Mouse (Mus musculus): Measurements from ENCODE around the gene Hcfc1. TPM values are rescaled to one million over a fixed set of nuclear protein-coding genes. Genes with fewer than 3 reads are reported as not detected.

Gene Hcfc1
- polyA plus RNA-seq, 1 experiment from 2014 or later: 54.0 TPM

GRCm38 (mm10) chrX:73969167-73969566 lies 3.0 kb upstream of the Hcfc1 start:
- Histone ChIP-seq H3K27ac (0 out of 2 replicates have a peak overlapping the region, but pooled peaks have one; percentile 50), H3K9ac (no peak overlapping the region), H3K36me3 (replicated peaks) (no peaks in the 10 kb centered on the region), H3K4me2 (no peak overlapping the region), H3K4me3 (no peak overlapping the region), H3K9me3 (no peaks in the 10 kb centered on the region), H3K4me1 (peaks cover 5% of the 10 kb centered on the region), H3K27me3 (replicated peaks) (no peaks in the 10 kb centered on the region)
- WGBS: 74% methylated on average over 1 of the region's 1 CpGs
- ATAC-seq (replicated peaks): no peak

GRCm38 (mm10) chrX:73967177-73968075 lies 1.3 kb upstream of the Hcfc1 start:
- Histone ChIP-seq H3K9ac (peak overlapping the region; percentile 62), H3K27ac (peak overlapping the region; percentile 99), H3K4me1 (peaks cover 22% of the 10 kb centered on the region), H3K27me3 (replicated peaks) (no peaks in the 10 kb centered on the region), H3K4me3 (peak overlapping the region; percentile 69), H3K9me3 (no peaks in the 10 kb centered on the region), H3K4me2 (peak overlapping the region; percentile 45), H3K36me3 (replicated peaks) (no peaks in the 10 kb centered on the region)
- WGBS: 21% methylated on average over 60 of the region's 60 CpGs
- ATAC-seq (replicated peaks): peak; percentile 87

GRCm38 (mm10) chrX:73965307-73965706 lies 850 bp downstream of the Hcfc1 start:
- WGBS: 19% methylated on average over 20 of the region's 20 CpGs
- Histone ChIP-seq H3K27me3 (replicated peaks) (no peaks in the 10 kb centered on the region), H3K27ac (peak overlapping the region; percentile 99), H3K4me1 (peaks cover 30% of the 10 kb centered on the region), H3K9ac (peak overlapping the region; percentile 62), H3K4me2 (peak overlapping the region; percentile 75), H3K9me3 (no peaks in the 10 kb centered on the region), H3K4me3 (peak overlapping the region; percentile 69), H3K36me3 (replicated peaks) (no peaks in the 10 kb centered on the region)
- no peak for ATAC-seq (replicated peaks)

GRCm38 (mm10) chrX:73964363-73964762 lies 1.8 kb downstream of the Hcfc1 start:
- H3K9me3 ChIP-seq: no peaks in the 10 kb centered on the region
- no peak for ATAC-seq (replicated peaks)
- peaks cover 30% of the 10 kb centered on the region for H3K4me1 ChIP-seq
- 39% methylated on average over 3 of the region's 3 CpGs for WGBS
- no peaks in the 10 kb centered on the region for H3K36me3 ChIP-seq (replicated peaks)
- H3K27ac ChIP-seq: peak overlapping the region; percentile 99; the same call in 1 of the 2 replicates
- H3K4me2 ChIP-seq: peak overlapping the region; percentile 75
- no peaks in the 10 kb centered on the region for H3K27me3 ChIP-seq (replicated peaks)
- peak overlapping the region; percentile 62; the same call in 1 of the 2 replicates for H3K9ac ChIP-seq
- H3K4me3 ChIP-seq: peak overlapping the region; percentile 69

- Histone ChIP-seq H3K36me3 (replicated peaks) (peaks cover 23% of the 10 kb centered on the region; the same call in 1 of the 2 replicates), H3K4me1 (no peaks in the 10 kb centered on the region), H3K4me3 (no peak overlapping the region), H3K4me2 (no peak overlapping the region), H3K27me3 (replicated peaks) (no peaks in the 10 kb centered on the region), H3K27ac (no peak overlapping the region), H3K9me3 (no peaks in the 10 kb centered on the region), H3K9ac (no peak overlapping the region)
- ATAC-seq (replicated peaks): no peak
- 95% methylated on average over 6 of the region's 6 CpGs for WGBS
These were observed 11.2 kb downstream of the Hcfc1 start for GRCm38 (mm10) chrX:73954988-73955387.

- H3K9me3 ChIP-seq: no peaks in the 10 kb centered on the region
- H3K4me2 ChIP-seq: no peak overlapping the region
- H3K4me3 ChIP-seq: no peak overlapping the region
- 92% methylated on average over 5 of the region's 5 CpGs for WGBS
- H3K36me3 ChIP-seq (replicated peaks): peaks cover 33% of the 10 kb centered on the region; the same call in 1 of the 2 replicates
- no peaks in the 10 kb centered on the region for H3K27me3 ChIP-seq (replicated peaks)
- ATAC-seq (replicated peaks): no peak
- H3K4me1 ChIP-seq: no peaks in the 10 kb centered on the region
- H3K9ac ChIP-seq: no peak overlapping the region
- no peak overlapping the region for H3K27ac ChIP-seq
These were observed 13.6 kb downstream of the Hcfc1 start for GRCm38 (mm10) chrX:73952603-73953002.

- H3K4me3 ChIP-seq: no peak overlapping the region
- no peak; the same call in 1 of the 2 replicates for ATAC-seq (replicated peaks)
- H3K4me2 ChIP-seq: no peak overlapping the region
- H3K27me3 ChIP-seq (replicated peaks): no peaks in the 10 kb centered on the region
- WGBS: 89% methylated on average over 10 of the region's 10 CpGs
- H3K4me1 ChIP-seq: no peaks in the 10 kb centered on the region
- H3K36me3 ChIP-seq (replicated peaks): peaks cover 44% of the 10 kb centered on the region
- no peak overlapping the region for H3K27ac ChIP-seq
- H3K9me3 ChIP-seq: no peaks in the 10 kb centered on the region
- no peak overlapping the region for H3K9ac ChIP-seq
These were observed 16.8 kb downstream of the Hcfc1 start for GRCm38 (mm10) chrX:73949341-73949740.

- Histone ChIP-seq H3K4me1 (no peaks in the 10 kb centered on the region), H3K27ac (no peak overlapping the region), H3K4me2 (no peak overlapping the region), H3K27me3 (replicated peaks) (no peaks in the 10 kb centered on the region), H3K9ac (no peak overlapping the region), H3K4me3 (no peak overlapping the region), H3K9me3 (no peaks in the 10 kb centered on the region), H3K36me3 (replicated peaks) (peaks cover 42% of the 10 kb centered on the region)
- WGBS: 21% methylated on average over 4 of the region's 4 CpGs
- ATAC-seq (replicated peaks): peak; percentile 69
These were observed 17.5 kb downstream of the Hcfc1 start for GRCm38 (mm10) chrX:73948647-73949046.

GRCm38 (mm10) chrX:73946896-73947295 lies 19.3 kb downstream of the Hcfc1 start:
- WGBS: 90% methylated on average over 6 of the region's 6 CpGs
- Histone ChIP-seq H3K4me2 (no peak overlapping the region), H3K4me3 (no peak overlapping the region), H3K27ac (no peak overlapping the region), H3K36me3 (replicated peaks) (peaks cover 46% of the 10 kb centered on the region), H3K27me3 (replicated peaks) (no peaks in the 10 kb centered on the region), H3K4me1 (no peaks in the 10 kb centered on the region), H3K9me3 (no peaks in the 10 kb centered on the region), H3K9ac (no peak overlapping the region)
- no peak for ATAC-seq (replicated peaks)

GRCm38 (mm10) chrX:73942294-73942693 lies 23.9 kb downstream of the Hcfc1 start:
- H3K4me3 ChIP-seq: no peak overlapping the region
- peaks cover 28% of the 10 kb centered on the region for H3K36me3 ChIP-seq (replicated peaks)
- WGBS: 90% methylated on average over 2 of the region's 2 CpGs
- ATAC-seq (replicated peaks): no peak
- H3K4me2 ChIP-seq: no peak overlapping the region
- no peak overlapping the region for H3K27ac ChIP-seq
- no peaks in the 10 kb centered on the region for H3K27me3 ChIP-seq (replicated peaks)
- no peak overlapping the region for H3K9ac ChIP-seq
- H3K9me3 ChIP-seq: no peaks in the 10 kb centered on the region
- no peaks in the 10 kb centered on the region for H3K4me1 ChIP-seq

- peaks cover 23% of the 10 kb centered on the region for H3K36me3 ChIP-seq (replicated peaks)
- WGBS: 95% methylated on average over 2 of the region's 2 CpGs
- no peak overlapping the region for H3K27ac ChIP-seq
These were observed 24.3 kb downstream of the Hcfc1 start for GRCm38 (mm10) chrX:73941860-73942259.

GRCm38 (mm10) chrX:73931871-73932270 lies 34.3 kb downstream of the Hcfc1 start:
- no peak for ATAC-seq (replicated peaks)
- 79% methylated on average over 2 of the region's 2 CpGs for WGBS
- no peaks in the 10 kb centered on the region for H3K27me3 ChIP-seq (replicated peaks)
- no peak overlapping the region for H3K4me2 ChIP-seq
- no peaks in the 10 kb centered on the region for H3K36me3 ChIP-seq (replicated peaks)
- H3K4me3 ChIP-seq: no peak overlapping the region
- no peaks in the 10 kb centered on the region for H3K9me3 ChIP-seq
- H3K4me1 ChIP-seq: no peaks in the 10 kb centered on the region
- H3K9ac ChIP-seq: no peak overlapping the region
- no peak overlapping the region for H3K27ac ChIP-seq

More at GRCm38 (mm10) chrX:73941860-73942259, 24.3 kb downstream of the Hcfc1 start:
- H3K4me3 ChIP-seq: no peak overlapping the region
- no peaks in the 10 kb centered on the region for H3K9me3 ChIP-seq
- no peaks in the 10 kb centered on the region for H3K4me1 ChIP-seq
- no peak overlapping the region for H3K9ac ChIP-seq
- no peaks in the 10 kb centered on the region for H3K27me3 ChIP-seq (replicated peaks)
- no peak for ATAC-seq (replicated peaks)
- no peak overlapping the region for H3K4me2 ChIP-seq
